Mouse (Mus musculus): ENCODE data around the gene Rs1. TPM values are rescaled to one million over a fixed set of nuclear protein-coding genes. Genes with fewer than 3 reads are reported as not detected.

Gene Rs1
- polyA plus RNA-seq, 1 experiment: not detected

- no peak for TF ChIP-seq POLR2A (IDR thresholded peaks at IDR 0.05; ENCODE audit: borderline replicate concordance, control insufficient read depth, low read depth, low read length)
- no peak for TF ChIP-seq CTCF (IDR thresholded peaks at IDR 0.05; ENCODE audit: control insufficient read depth, insufficient read depth, low read length)
- 70% methylated on average over 5 of the region's 5 CpGs for whole genome bisulfite sequencing
Measured at GRCm38 (mm10) chrX:160782276-160782675, 14.5 kb downstream of the Rs1 start.

GRCm38 (mm10) chrX:160794920-160795319, 27.1 kb downstream of the Rs1 start:
- Histone ChIP-seq H3K4me1 (ENCODE audit: control insufficient read depth, insufficient read depth, low read length) (no peaks in the 10 kb centered on the region), H3K27ac (ENCODE audit: control insufficient read depth, insufficient read depth, low read depth, low read length, poor library complexity) (no peak overlapping the region), H3K4me3 (replicated peaks; ENCODE audit: control insufficient read depth, low read depth, low read length) (no peak overlapping the region)
- no peak for TF ChIP-seq POLR2A (IDR thresholded peaks at IDR 0.05; ENCODE audit: borderline replicate concordance, control insufficient read depth, low read depth, low read length)
- 83% methylated on average over 4 of the region's 4 CpGs for WGBS

More at GRCm38 (mm10) chrX:160782276-160782675, 14.5 kb downstream of the Rs1 start:
- Histone ChIP-seq H3K27ac (ENCODE audit: control insufficient read depth, insufficient read depth, low read depth, low read length, poor library complexity) (no peak overlapping the region), H3K4me1 (ENCODE audit: control insufficient read depth, insufficient read depth, low read length) (no peaks in the 10 kb centered on the region), H3K4me3 (replicated peaks; ENCODE audit: control insufficient read depth, low read depth, low read length) (no peak overlapping the region)

GRCm38 (mm10) chrX:160804409-160805150, 36.8 kb downstream of the Rs1 start:
- 80% methylated on average over 4 of the region's 4 CpGs for WGBS
- no peak overlapping the region for H3K4me3 ChIP-seq (replicated peaks; ENCODE audit: control insufficient read depth, low read depth, low read length)
- H3K27ac ChIP-seq (ENCODE audit: control insufficient read depth, insufficient read depth, low read depth, low read length, poor library complexity): no peak overlapping the region
- TF ChIP-seq CTCF (IDR thresholded peaks at IDR 0.05; ENCODE audit: control insufficient read depth, insufficient read depth, low read length): no peak
- TF ChIP-seq POLR2A (IDR thresholded peaks at IDR 0.05; ENCODE audit: borderline replicate concordance, control insufficient read depth, low read depth, low read length): no peak
- H3K4me1 ChIP-seq (ENCODE audit: control insufficient read depth, insufficient read depth, low read length): no peaks in the 10 kb centered on the region

- TF ChIP-seq POLR2A (IDR thresholded peaks at IDR 0.05; ENCODE audit: borderline replicate concordance, control insufficient read depth, low read depth, low read length) (no peak), CTCF (IDR thresholded peaks at IDR 0.05; ENCODE audit: control insufficient read depth, insufficient read depth, low read length) (no peak)
- no peak overlapping the region for H3K4me3 ChIP-seq (replicated peaks; ENCODE audit: control insufficient read depth, low read depth, low read length)
- WGBS: 81% methylated on average over 7 of the region's 7 CpGs
- no peak overlapping the region for H3K27ac ChIP-seq (ENCODE audit: control insufficient read depth, insufficient read depth, low read depth, low read length, poor library complexity)
- H3K4me1 ChIP-seq (ENCODE audit: control insufficient read depth, insufficient read depth, low read length): no peaks in the 10 kb centered on the region
Measured at GRCm38 (mm10) chrX:160808226-160808625, 40.4 kb downstream of the Rs1 start.

Other genes starting within 250 kb of the Rs1 start
- not detected in 2 replicates for gene Ppef1, start 32.2 kb upstream of the Rs1 start, polyA plus RNA-seq (2011; ENCODE audit: insufficient read depth, insufficient read length, low replicate concordance, missing spikeins)
- gene Gja6, start 139.0 kb downstream of the Rs1 start, polyA plus RNA-seq (2011; ENCODE audit: insufficient read depth, insufficient read length, low replicate concordance, missing spikeins): not detected in 2 replicates
- 0.13 and 1.7 TPM in 2 replicates for gene Cdkl5, start 226.7 kb downstream of the Rs1 start, polyA plus RNA-seq (2011; ENCODE audit: insufficient read depth, insufficient read length, low replicate concordance, missing spikeins)

Measured in bone marrow, adult 2 months (tissue).